Mouse (Mus musculus) cerebellum, adult 2 months (tissue): Measurements from ENCODE around the gene Tmem269.

ENCODE experiments used
- CTCF ChIP-seq: fragments of 200-500 bp; IDR thresholded peaks from 2 replicates; pipeline ENCODE4 v1.5.1; 2011; ENCODE audit warnings: low read depth, mild to moderate bottlenecking, control low read depth, low read length, moderate library complexity, borderline replicate concordance; ENCODE audit not compliant: insufficient read depth
- POLR2A ChIP-seq: fragments of 200-500 bp; IDR thresholded peaks from 2 replicates; pipeline ENCODE4 v1.6.1; 2011; ENCODE audit warnings: low read length, control low read depth, borderline replicate concordance; ENCODE audit not compliant: insufficient read depth

DNA sequence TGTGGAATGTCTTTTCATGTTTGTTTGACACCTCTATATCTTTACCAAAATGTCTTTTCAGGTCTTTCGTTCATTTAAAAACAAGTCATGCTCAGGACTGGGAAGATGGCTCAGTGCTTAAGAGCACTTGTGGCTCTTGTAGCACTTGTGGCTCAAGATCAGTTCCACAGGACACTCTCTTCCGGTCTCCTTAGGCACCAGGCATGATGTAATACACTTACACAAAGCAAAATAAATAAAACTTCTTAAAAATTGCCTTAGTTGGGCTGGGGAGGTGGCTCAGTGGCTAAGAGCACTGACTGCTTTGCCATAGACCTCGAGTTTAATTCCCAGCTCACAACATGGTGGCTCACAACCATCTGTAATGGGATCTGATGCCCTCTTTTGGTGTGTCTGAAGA, 56.7 kb downstream of the Tmem269 start:
- TF ChIP-seq CTCF (no peak), POLR2A (no peak)
